In genomic region chr13:9057277-9057676, GRCm38 (mm10) we compare ENCODE assay signal across 16 mouse cellular contexts.
"Had no signal": no experiment of that assay in that cellular context is flagged by ENCODE, and none has a peak within 500 bp of the region (broad histone marks: within the 10 kb centered on the region; RNA-seq: fewer than 3 reads in every experiment).

No protein-coding gene starts in this region.

- H3K4me2 ChIP-seq: hindbrain, embryonic 14.5 days; intestine, embryonic 15.5 days; limb, embryonic 13.5 days; lung, embryonic 14.5 days; midbrain, embryonic 11.5 days; midbrain, embryonic 15.5 days; neural tube, embryonic 12.5 days had no signal

- DNase-seq: kidney, postnatal 10 days; left cerebral cortex, postnatal 4 days; lung, embryonic 14.5 days; lung, postnatal 14 days; retina, postnatal 1 day; thymus, adult 18-20 months; thymus, postnatal 14 days had no signal

- H3K4me3 ChIP-seq: intestine, embryonic 15.5 days; layer of hippocampus, adult 2 months; limb, embryonic 13.5 days; megakaryocyte, embryonic 14.5 days; midbrain, embryonic 15.5 days; neural tube, embryonic 12.5 days had no signal

- H3K9me3 ChIP-seq: intestine, embryonic 15.5 days; limb, embryonic 13.5 days; megakaryocyte, embryonic 14.5 days; midbrain, embryonic 15.5 days; neural tube, embryonic 12.5 days had no signal

- H3K36me3 ChIP-seq: intestine, embryonic 15.5 days; limb, embryonic 13.5 days; midbrain, embryonic 15.5 days; neural tube, embryonic 12.5 days had no signal

- H3K27me3 ChIP-seq: intestine, embryonic 15.5 days; limb, embryonic 13.5 days; megakaryocyte, embryonic 14.5 days; midbrain, embryonic 15.5 days; neural tube, embryonic 12.5 days had no signal

- H3K27ac ChIP-seq: hindbrain, embryonic 14.5 days; intestine, embryonic 15.5 days; layer of hippocampus, adult 2 months; limb, embryonic 13.5 days; macrophage; midbrain, embryonic 15.5 days; neural tube, embryonic 12.5 days had no signal

- H3K9ac ChIP-seq: hindbrain, embryonic 14.5 days; intestine, embryonic 15.5 days; limb, embryonic 13.5 days; lung, embryonic 14.5 days; midbrain, embryonic 15.5 days; neural tube, embryonic 12.5 days had no signal

- ATAC-seq: intestine, embryonic 15.5 days; midbrain, embryonic 15.5 days had no signal

- H3K4me1 ChIP-seq: intestine, embryonic 15.5 days; limb, embryonic 13.5 days; midbrain, embryonic 15.5 days; neural tube, embryonic 12.5 days had no signal
